Mouse (Mus musculus): ENCODE results near the gene Perp.

Perp gene

DNA sequence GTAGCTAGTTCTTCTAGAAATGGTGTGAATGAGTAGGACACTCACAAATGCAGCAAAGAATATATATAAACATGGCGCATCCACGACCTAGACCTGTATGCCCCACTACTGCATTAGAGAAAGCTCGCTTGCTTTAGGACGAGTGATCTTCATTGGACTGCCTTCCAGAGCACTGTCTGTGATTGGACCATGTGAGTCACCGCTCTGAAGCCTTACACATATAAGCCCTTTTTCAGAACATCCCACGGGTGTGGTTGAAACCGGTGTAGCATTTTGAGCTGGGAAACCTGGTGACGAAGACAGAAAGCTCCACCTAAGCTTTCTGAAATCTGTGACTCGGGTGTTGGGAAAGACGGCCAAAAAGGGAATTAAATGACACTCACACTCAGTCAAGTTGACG lies 16.0 kb downstream of the Perp start:
- intact Hi-C loops (cut with DNase I), result no loop called here

DNA sequence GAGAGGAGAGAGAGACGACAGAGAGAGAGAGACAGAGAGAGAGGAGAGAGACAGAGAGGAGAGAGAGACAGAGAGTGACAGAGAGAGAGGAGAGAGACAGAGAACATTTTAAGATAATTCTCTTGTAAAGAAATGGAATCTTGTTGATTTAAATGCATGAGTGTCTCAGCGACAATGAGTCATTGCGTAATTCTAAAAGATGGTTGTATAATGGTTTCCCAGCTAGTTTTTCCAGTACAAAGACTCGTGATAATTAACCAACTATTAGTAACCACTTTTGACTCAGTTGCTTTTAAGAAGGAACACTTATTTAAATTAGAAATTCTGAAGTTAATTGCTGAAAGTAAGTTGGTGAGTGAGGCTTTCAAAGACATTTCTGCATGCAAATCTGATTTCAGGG lies 16.6 kb downstream of the Perp start:
- intact Hi-C loops (cut with DNase I), result no loop called here

DNA sequence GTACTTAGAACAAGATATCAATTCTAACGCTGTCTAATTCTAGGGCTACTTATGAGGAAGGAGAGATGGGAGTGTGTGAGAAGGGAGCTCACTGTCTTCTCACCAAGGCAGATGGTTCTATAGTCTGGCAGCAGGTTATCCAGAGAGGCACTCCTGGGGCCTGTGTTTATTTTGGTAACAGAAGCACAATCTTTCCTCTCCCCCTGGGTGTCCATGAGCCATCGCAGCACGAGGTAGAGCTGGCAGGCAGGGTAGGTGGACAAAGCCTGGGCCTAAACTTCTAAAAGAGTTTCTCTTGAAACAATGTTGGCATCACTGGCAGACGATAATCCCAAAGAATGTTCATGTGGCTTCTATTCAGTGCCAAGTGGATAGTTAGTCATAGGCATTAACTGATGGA lies 18.5 kb downstream of the Perp start:
- intact Hi-C loops (cut with DNase I), result no loop called here

DNA sequence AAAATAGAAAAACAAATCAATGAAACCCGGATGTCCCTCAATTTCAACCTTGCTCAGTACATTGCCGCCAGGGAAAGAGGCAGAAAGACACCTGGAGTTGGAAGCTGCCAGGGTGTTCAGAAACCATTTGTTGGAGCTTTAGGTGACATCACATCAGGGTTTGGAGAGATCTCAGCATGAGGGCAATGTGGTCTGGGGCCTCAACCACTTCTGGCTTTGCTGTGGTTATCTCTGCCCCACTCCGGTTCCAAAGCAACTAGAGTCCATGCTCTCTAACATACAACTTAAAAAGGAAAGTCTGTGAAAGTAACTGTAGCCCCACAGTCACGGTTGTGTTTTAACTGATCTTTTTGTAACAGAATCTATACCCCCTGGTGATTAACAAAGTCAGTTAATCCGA lies 19.9 kb downstream of the Perp start:
- intact Hi-C loops (cut with DNase I), result no loop called here

DNA sequence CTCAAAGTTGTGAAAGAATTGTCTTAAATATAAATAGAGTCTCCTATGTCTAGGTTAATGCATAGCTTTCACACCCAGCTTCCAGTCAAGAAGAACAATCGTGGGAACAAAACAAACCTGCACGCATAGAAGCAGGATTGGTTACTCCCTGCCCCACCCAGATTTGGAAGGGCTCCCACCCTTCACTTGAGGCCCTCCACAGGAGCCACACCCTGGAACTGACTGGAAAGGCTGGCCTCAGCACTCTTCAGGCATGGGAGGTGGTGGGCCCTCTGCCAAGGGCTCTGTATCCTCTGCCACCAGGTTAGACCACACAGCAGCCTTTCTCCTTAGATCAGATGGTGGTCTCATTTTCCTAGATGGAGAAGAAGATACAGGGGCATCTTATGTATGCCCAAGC lies 26.2 kb downstream of the Perp start:
- intact Hi-C loops (cut with DNase I), result no loop called here

DNA sequence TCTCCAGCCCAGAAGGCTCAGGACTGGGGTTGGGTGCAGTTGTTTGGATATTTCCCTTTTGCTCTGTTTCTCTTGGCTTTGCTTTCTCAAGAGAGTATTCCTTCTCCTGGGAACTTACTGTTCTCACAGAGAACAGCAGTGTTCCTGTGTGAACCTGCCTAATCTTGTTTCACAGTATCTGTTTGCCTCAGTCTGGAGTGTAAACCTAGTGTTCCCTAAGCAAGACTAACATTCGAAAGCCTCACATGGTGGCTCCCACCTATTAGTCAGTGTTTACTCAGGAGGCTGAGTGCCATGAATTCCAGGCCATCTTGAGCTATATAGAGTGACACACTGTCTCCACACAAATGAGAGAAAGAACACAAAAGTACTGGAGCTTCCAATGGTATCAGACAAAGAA lies 31.4 kb downstream of the Perp start:
- intact Hi-C loops (cut with DNase I), result no loop called here

DNA sequence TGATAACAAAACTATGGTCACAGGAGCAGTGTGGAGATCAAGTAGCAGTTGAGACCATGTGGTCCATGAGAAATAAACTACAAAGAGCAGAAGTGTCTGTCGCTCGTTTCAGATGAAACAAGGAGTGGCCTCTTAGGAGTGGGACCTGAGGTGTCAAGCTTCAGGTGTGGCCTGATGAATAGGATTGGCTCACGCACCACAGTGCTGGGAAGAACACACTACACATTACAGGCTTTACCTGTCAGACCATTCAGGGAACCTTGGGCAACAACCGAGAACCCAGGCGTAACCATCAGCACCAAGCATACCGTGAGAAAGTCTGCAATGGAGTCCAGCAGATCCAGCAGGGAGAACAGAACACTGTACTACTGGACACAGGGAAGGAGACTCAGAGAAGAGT lies 33.3 kb downstream of the Perp start:
- intact Hi-C loops (cut with DNase I), result no loop called here

DNA sequence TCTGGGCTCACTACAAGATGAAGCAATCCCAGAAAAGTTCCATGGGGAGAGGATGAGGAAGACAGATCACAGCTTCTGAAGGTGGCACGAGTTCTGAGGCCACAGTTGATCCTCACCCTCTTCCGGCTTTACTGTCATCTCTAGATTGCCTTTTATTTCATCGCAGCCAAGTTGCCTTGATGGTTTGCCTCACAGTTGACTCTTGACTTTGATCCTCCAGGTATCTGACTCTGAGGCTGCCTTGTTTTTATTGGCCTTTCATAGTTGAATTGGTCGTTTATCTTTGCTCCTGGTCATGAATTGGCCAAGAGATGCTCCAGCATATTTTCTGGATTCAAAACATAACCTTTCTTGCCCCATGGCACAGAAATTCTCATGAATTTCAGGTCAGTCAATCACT lies 34.3 kb downstream of the Perp start:
- intact Hi-C loops (cut with DNase I), result no loop called here

DNA sequence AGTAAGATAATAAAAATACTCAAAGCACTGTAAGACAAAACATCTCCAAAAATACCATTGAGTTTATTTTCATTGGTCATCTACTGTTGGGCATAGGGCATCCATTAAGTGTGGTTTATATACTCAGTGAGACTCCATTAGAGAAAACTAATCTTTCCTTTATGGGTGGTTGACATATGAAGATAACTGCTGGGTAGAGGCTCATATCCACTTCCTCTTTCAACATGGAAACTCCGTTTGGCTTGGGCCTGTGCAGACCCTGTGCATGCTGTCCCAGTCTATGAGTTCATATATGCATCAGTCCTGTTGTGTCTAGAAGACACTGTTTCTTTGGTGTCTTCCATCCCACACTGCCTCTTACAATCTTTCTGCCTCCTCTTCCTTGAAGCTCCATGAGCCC lies 34.9 kb downstream of the Perp start:
- intact Hi-C loops (cut with DNase I), result no loop called here

DNA sequence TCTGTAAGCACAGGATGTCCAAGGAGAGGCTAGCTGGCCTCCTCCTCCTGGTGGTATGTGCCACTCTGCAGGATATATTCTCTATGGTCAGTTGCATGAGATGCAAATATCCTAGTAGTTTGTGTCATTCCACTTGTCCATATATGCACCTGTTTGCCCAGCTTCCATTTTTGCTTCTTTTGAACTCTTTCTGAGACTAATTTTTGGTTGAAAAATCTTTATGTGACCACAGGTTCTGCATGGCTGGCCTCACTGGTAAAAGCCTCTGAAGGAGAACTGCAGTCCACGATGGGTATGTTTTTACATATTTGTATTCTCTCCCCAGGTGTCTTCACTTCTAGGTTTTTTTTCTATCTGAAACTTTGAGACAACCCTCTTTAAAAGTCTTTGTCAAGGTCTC lies 37.4 kb downstream of the Perp start:
- intact Hi-C loops (cut with DNase I), result no loop called here

DNA sequence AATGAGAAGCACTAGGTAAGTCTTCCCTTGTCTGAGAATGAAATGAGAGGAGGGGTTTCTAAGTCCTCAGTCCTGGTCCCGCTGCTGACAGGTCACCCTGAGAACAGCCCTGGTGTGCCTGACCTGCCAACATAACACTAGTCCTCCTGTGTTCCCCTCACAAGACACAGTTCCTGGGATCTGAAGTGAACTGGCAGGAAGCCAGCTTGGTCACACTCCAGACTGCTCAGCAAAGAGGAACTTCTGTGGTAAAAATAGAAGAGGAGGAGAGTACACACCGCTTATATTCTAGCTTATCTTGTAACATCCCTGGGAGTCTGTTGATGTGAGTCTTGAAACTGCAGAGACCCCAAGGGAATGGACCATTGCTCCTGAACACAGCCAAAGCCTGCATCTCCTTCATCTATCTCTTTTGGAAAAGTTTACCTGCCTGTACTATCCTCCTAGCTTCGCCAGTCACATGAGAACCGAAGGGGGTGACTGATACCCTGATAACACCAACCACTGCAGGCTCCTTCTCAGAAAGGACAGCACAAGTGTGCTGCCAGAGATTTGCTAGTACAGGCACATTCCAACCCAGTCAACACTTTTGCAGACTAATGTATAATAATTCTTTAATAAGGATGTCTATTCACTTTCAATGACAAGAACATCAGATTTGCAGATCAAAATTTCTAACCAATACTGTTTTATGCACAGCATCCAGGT lies 42.3 kb downstream of the Perp start:
- intact Hi-C loops (cut with DNase I), result no loop called here

DNA sequence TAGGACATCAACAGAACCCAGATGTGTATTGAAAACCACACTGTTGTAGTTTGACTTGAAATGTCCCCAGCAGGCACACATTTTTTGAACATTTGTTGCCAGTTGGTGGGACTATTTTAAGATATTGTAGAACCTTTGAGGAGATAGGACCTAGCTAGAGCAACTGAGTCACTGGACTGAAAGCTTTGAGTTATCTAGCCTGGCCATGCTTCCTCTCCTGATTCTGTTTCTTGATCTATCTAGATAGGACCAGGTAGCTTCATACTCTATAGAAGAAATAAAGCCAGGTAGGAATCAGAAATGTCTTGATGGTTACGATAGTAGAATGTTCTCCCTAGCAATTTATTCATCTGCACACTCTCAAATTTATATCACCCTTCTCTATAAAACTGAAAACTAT lies 43.9 kb downstream of the Perp start:
- intact Hi-C loops (cut with DNase I), result no loop called here

DNA sequence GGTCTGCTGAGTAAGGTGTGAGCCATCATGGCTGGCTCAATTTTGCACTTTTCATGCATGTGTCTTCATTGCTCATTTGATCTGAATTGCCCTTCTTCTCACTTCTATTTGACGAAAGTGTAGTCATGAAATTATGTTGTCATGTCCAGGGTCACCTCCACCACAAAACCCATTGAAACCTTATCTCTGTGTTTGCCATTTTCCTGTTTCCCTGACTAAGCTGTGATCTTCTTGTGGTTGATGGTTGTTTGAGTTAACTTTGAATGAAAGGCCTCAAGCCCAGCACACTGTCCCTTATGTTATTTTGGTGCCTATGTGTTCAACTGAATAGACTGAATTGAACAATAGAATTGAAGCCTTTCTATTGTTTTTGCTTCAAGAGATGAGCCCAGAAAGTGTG lies 44.4 kb downstream of the Perp start:
- intact Hi-C loops (cut with DNase I), result no loop called here

DNA sequence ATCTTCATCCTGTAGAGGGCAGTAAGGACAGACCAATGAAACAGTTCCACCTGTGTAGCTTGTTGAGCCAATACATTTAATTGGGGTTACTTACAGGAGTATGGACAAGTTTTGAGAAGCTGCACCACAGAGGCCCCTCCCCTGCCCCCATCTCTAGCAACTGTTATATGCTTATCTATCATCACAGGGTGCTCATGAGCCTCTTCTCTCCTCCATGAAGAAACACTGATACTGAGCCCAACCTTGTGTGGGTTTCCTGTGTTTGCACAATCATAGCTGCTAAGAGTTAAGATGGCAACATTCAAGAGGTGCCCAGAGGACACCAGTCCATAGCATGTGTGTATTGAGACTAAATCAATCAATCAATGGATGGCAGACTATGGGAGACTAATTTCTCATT lies 46.3 kb downstream of the Perp start:
- intact Hi-C loops (cut with DNase I), result no loop called here

DNA sequence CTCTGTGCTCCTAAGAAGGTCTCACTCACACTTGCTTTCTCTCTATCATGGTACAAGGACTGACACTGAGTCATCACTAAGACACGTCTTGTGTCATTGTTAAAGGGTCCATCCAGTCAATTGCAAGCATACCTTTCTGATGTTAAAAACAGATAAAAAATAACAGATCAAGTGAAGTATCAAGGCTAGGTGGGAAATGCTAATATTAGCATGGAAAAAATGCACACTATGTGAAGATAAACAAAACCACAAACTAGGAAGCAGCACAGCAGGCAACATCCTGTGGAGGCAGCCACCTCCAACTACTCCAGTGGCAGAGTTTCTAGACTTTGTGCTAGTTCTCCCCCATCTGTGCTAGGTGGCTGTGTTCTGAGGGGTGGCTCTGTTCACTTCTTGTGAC lies 47.3 kb downstream of the Perp start:
- intact Hi-C loops (cut with DNase I), result no loop called here

DNA sequence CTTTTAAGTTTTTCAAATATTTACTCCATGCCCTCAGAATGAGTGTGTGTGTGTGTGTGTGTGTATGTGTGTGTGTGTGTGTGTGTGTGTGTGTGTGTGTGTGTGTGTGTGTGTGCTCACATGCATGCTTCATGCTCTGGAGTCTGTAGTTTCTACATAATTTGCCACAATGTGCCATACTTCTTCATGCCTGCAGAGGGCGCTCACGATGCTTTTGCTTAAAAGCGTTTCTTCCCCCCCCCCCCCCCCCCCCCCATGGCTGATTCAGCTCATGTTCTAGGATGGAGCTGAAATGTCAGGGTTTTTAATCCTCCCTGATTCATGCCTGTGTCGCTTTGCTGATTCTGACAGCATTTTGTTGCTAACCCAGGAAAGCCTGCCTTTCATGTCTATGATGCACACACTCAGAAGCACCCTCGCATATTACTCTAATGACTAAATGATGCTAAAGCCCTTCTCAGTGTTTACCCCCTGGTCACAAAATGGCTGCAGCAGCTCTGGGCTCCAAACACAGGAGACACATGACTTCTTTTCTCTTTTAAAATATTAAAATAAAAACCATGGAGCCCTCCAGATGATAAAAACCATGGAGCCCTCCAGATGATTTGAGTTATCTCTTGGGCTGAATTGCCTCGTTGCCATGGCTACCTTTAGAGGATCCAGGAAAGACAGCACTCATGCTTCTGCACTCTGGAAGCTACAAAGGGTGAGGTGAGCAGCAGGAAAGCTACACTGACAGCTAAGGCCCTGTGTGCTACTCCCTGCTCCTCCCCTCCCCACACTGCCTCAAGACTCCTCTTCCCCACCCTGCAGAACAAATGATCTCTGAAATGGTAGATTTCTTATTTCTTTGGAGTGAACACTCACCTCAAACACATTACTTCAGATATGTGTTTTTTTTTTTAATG lies 49.7 kb downstream of the Perp start:
- intact Hi-C loops (cut with DNase I), result no loop called here

DNA sequence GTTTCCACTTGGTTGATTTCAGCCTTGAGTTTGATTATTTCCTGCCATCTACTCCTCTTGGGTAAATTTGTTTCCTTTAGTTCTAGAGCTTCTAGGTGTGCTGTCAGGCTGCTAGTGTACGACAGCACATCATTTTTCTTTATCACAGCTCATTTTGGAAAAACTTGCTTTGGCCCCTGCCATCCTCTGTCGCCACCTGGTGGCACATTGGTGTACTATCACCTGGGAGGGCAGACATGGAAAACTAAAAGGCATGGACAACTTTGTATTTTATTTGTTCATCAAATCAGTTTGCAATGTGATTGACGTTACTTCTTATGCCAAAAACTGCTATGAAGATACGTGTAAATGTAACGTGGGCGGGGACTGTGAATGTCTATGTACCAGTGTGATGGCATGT lies 59.3 kb downstream of the Perp start:
- intact Hi-C loops (cut with DNase I), result loop anchor here (2.0 to 10.0 kb wide), 2 partner anchors 67 to 339 kb away; no protein-coding TSS in a partner anchor
